Mouse (Mus musculus) ovary, postnatal 14 days (tissue): ENCODE results near the gene Myh2.

Experiments used
- DNase-seq: peaks from one replicate; pipeline ENCODE4 v3.0.0; 2022; ENCODE audit warnings: low spot score

The Myh2 gene

DNA sequence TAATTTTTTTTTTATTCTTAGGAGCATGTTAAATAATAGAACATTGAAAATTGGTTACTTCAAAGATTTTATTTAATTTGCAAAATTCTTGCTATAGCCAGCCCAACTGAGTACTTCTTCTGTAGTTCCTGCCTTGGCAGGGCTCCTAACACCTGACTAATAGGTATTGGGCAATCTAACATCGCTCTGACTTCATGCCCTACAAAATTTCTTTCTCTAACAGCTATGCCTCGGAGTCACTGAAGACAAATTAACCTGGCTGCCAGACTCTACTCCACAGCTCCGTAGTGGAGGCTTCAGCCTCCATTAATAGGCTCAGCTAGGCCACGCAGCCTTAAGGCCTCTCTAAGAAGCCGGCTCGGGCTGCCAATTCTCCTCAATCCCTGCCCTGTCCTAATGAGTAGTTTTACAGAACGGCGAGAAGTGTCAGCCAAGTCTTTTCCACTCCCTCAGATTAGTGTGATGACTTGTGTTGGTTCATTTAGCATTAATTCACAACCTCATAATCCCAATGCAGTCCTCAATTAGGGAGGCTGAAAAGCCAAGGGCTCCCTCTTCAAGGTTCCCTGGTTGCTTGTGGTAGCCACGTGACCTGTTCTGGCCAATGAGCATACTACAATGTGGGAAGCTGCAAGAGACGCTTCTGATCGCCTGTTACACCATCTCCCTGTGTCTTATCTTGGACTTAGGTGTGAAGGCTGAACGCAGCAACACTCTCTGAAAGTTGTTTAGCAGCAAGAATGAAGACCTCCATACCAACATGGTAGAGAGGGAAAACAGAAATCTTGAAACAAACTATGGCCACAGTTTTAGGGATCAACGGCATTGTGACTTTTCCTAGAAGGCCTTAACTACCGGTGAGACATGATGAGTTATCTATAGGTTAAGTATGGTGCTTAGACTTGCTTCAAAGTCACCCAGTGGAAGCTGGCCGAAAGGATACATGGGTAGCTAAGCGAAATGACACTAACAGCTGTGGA lies 18.9 kb upstream of the Myh2 start:
- no peak for DNase-seq

DNA sequence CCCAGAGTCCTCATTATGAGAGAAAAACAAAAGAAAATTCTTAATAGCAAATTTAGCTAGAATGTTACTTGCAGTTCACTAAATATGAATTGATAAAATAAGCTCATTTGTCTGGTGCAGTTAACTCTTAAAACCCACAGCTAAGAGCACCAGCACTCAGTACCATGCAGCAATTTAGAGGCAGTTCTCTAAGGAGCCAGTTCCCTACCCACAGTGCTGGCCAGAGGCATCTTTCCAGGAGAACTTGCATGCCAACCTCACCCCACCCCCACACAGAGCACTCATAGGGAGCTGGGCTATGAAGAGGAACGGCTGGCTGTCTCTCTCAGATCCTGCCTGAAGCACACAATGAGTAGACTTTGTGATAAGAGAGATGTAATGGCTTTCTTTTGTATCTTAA lies 17.7 kb upstream of the Myh2 start:
- DNase-seq, result peak; percentile 11

DNA sequence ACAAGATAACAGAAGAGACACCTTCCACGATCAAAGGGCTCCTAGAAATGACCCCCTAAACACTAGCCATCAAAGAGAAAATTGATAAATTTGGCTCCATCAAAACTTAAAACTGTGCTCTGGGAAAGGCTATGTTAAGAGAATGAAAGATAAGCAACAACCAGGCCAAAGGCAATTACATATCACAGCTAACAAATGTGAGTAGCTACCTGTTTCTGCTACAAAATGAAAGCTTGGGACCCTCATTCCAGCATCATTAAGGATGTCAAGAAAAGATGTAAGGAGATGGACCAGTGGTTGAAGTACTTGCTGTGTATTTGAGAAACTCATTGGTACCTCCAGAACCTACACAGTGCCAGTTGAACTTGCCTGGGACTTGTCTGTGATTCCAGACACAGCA lies 17.0 kb upstream of the Myh2 start:
- no peak for DNase-seq

DNA sequence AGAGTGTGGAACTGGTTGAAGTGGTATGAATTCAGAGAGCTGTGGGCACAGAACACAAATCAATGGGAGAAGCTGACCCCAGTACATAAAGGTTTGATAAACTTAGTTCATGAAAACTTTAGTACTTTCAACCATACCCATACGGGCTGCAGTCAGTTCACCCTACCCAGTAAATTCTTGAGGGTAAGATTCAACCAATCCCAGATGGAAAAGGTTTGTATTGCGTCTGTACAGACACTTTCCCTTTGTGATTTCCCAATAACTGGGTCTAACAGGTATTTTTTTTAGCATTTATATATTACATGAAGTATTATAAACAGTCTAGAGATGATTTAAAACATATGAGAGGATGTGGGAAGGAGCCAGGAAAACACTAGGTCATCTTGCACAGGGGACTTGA lies 15.2 kb upstream of the Myh2 start:
- DNase-seq, result no peak

DNA sequence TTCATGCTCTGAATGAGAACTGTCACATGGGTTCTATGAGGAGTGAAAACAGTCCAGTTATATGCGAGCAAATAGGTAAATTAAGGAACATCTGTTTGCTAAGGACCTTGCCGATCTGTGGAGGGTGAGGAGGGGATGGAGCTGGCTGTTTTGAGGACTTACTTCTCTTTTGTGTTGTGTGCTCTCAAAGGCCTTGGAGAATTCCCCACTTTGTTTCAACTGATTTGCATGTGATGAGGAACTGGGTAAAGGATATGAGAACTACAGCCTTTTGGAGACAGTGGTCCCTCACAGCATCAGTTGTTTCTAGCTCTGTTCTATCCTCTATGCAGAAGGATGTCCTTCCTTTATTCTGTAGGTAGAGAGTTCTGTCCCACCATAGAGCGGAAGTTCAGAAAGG lies 10.7 kb upstream of the Myh2 start:
- DNase-seq, result no peak

DNA sequence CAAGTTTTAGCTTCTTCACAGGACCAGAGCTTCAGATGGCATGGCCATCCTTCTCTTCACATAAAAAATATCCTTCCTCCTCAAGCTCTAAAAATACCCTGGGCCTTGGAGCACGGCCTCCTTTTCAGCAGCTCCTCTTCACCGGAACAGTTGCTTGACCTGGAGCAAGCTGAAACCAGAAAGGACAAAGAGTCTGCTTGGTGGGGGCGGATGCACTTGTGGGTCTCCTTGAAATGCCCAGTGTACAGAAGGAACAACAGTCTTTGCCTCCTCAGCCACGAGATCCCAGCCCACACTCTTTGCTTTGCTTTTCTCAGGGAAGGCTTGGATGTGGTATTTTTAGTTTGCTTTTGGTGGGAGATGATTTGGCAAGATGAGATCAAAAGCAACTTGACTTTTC lies 7.1 kb upstream of the Myh2 start:
- DNase-seq, result no peak

DNA sequence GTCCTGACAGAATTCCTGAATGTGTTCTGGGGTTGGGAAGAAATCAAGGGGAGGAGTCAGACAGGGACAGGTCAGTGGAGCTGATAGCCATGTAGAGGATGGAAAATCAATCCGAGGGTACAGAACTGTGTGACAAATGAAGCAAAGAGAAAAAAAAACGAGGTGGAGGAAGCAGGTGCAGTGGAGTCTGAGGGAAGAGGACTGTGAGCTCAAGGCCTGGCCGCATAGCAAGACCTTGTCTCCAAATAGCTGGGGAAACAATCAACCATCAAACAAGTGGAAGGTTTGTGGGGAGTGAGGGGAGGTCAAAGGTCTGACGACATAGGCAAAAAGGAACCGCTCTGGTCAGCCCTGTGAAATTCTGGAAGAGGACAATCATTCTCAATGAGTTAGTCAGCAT lies 6.0 kb upstream of the Myh2 start:
- DNase-seq, result no peak

DNA sequence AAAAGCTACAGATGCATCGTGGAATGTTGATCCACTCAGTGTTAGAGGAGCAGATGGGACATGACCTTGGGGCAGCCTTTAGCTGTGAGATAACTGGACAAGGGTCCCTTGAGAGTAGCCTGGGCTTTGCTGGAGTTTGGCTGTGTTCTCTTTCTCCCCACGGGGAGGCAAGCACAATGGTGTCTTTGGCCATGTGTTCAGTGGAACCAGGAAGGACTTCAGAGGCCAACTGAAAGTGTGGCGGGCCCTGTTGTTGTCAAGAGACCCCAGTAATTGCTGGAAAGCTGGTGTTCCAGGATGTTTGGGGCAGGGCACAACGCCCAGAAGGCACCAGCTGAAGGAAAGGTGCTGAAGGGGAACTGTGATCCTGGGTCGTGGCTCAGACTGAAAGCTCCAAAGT lies 1.5 kb upstream of the Myh2 start:
- DNase-seq, result no peak

DNA sequence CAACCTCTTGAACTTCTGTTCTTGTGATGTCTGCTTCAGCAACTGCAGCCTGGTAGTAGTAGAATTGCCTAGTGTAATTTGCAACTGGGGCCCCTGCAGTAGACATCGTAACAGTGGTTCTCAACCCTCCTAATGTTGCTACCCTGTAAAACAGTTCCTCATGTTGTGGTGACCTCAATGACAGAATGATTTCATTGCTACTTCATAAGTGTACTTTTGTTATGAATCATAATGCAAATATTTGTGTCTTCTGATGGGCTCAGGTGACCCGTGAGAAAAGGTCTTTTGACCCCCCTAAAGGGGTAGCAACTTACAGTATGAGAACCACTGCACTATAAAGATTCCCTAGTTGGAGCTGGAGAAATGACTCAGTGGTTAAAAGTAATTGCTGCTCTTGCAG lies 1.6 kb downstream of the Myh2 start:
- no peak for DNase-seq

DNA sequence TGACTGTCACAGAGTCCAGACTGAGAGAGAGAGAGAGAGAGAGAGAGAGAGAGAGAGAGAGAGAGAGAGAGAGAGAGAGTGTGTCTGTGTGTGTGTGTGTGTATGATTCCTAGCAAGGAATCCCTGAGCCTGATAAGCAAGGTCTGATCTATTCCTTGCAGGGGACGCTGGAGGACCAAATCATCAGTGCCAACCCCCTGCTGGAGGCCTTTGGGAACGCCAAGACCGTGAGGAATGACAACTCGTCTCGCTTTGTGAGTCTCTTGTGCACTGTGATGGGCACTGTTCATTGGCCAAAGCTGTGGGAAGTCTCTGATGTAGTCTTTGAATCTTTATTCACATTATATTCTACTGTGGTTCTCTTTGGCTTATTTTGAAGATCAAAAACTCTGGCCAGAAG lies 5.5 kb downstream of the Myh2 start:
- DNase-seq, result no peak

DNA sequence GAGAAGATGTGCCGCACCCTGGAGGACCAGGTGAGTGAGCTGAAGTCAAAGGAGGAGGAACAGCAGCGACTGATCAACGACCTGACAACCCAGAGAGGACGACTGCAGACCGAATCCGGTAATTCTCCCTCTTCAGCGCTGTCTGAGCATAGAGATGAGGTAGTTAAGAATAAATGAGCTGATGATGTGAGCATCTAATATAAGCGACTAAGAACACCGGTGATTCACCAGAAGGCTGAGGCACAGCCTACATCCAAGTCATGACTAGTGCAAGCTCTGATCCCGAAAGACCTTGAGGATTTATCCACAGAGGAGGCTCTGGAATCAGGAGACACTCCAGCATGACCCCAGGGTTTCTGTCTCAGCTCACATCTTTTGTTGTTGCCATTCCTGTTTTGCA lies 19.5 kb downstream of the Myh2 start:
- DNase-seq, result no peak

DNA sequence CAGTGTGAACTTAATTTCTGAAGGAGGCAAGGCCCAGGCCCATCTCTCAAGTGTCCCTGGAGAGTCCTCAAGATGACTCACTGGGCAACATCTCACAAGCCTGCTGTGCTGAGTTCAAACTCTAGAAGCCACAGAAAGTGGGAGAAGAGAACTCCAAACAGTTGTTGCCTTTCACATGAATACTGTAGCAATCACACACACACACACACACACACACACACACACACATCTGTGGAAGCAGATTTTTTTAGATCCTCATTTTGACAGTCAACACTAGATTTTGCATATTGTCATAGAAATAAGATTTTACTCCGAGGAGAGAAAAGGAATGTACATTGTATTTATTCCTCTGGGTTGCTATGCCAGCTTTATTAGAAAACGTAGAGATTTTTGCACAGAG lies 20.0 kb downstream of the Myh2 start:
- DNase-seq, result no peak

DNA sequence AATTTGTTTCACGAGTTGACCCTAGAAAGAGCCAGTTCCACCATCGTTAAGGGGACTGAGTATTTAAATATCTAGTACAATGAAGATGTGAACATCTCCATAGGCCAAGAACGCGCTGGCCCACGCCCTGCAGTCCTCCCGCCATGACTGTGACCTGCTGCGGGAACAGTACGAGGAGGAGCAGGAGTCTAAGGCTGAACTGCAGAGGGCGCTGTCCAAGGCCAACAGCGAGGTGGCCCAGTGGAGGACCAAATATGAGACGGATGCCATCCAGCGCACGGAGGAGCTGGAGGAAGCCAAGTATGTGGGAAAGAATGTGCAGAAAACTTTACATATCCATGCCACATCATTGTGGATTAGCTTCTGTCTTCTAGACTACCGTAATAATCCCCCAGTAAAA lies 20.7 kb downstream of the Myh2 start:
- DNase-seq, result no peak

DNA sequence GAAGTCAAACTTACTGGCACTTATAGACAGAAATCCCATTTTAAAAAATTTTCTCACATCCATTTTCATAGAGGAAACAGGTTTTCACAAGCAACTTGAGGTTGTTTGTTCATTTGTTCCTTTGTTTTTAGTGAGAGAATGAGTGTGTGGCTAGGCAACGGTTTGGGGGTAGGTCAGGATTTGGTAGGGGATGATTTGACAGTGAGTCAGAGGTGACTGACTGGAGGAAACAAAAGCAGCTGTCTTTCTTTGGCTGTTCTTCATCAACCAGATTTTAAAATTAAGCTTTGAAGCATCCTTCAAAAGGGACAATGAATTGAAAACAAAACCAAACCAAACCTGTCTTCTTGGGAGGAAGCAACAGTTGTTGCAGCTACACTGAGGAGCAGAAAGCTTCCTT lies 28.5 kb downstream of the Myh2 start:
- DNase-seq, result no peak

DNA sequence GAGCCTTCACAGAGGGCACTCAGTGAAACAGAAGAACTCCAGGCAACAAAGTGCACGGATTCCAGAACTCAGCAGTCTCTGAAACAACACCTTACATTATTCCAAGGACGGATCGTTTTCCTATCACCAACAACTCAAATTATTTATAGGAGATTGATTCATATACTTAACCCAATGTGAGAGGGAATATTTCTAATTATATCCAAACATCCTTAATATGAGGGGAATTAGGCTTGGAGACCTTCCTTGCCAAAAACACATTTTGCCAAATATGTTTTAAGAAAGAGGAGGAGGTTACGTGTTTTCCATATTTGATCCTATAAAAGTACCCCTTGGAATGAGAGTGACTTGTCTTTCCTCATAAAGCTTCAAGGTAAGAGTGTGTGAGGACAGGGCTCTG lies 28.9 kb downstream of the Myh2 start, which contains the start of gene Myh1:
Myh1 (plus strand) TSS at position 301 of the 400 bp plus-strand sequence.
- no peak for DNase-seq

DNA sequence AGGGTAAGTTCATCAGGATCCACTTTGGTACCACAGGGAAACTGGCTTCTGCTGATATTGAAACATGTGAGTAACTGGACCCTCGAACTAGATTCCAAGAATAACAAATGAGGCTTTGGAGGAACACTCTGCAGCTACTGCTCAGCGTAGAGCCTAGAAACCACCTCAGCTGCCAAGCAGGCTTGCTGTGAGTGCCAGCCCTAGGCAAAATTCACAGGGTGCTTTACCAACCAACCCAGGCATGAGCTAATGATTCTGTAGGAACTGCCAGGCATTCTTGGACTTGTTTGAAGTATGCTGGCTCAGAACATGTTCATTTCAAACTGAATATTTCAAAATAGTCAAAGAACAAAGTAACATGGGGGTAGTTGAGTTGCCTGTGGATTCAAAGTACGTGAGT lies 33.9 kb downstream of the Myh2 start:
- DNase-seq, result no peak

DNA sequence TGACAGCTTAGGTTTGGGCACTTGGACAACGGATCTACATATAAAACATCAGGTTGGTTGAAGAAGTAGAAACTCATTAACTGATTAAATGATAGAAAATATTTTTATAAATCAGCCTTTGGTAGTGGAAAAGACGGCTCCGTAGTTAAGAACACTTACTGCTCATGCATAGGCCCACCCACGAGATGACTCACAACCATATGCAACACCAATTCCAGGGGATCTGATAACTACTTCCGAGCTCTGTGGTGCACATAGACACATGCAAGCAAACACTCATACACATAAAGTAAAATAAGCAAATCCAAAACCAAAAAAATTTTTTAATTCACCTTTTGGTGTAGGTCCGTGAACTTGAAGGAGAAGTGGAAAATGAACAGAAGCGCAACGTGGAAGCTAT lies 51.0 kb downstream of the Myh2 start:
- no peak for DNase-seq

DNA sequence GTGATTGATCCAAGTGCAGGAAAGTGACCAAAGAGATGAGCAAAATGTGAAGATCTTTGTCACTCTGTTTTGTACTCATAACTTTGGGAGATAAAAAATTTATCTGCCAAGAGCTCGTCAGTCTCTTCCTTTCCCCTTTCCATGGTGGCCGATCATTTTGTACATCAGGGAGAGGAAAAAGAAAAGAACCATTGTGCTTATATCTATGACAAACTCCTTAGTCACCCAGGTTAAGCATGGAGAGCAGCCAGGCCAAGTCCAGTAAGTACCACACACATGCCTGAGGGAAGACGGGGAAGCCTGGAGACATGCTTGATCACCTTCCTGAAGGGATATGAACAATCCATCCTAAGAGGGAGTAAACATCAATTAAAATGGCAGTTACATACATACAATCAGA lies 53.6 kb downstream of the Myh2 start:
- DNase-seq, result no peak

DNA sequence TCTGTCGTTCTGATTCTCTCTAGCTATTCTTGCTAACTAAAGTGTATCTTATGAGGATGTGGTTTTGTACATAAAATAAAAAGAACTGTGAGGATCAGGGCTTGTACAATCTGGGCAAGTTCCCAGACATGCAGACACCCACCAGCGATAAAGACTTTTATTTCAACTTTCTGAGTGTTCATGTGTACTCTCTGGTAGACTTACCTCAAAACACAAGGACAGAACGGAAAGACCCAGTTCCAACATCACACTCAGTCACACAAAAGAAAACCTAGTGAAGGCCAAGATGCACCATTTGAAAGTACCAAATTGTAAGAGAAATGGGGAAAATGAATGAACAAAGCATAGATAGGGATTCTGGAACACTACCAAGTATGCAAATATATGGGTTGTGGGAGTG lies 57.9 kb downstream of the Myh2 start:
- no peak for DNase-seq

DNA sequence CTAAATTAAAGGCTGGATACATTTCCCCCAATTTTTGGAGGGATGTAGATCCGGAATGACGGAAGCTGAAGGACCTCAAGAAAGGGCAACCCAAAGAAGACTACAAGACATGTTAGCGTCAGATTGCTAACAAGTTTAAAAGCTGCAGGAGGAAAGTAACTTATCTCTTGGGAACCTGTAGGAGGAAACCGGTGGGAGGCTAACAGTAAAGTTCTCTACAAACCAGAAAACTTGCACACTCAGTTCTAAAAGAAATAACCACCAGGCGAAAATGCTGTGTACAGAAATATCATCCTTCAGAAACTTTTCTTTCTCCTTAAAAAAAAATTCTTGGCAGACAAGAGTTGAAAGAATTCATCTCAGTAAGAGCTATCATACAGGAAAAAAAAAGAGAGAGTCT lies 58.3 kb downstream of the Myh2 start:
- DNase-seq, result no peak

DNA sequence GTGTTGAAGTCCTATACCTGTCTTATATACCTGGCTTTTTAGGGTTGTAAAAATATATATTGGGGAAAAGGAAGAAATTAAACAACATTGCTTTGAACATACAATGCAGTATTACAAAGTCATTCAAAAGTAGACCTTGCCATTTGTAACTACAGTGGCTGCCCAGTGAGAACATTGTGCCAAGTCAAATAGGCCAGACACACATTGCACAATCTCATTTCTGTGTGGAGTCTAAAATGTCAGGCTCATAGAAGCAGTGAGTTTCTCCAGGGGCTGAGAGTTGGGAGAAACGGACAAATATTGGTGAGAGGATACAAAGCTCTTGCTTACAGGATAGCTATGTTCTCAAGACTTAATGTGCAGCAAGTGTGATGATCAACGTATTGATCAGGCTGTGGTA lies 59.1 kb downstream of the Myh2 start:
- DNase-seq, result peak; percentile 3

DNA sequence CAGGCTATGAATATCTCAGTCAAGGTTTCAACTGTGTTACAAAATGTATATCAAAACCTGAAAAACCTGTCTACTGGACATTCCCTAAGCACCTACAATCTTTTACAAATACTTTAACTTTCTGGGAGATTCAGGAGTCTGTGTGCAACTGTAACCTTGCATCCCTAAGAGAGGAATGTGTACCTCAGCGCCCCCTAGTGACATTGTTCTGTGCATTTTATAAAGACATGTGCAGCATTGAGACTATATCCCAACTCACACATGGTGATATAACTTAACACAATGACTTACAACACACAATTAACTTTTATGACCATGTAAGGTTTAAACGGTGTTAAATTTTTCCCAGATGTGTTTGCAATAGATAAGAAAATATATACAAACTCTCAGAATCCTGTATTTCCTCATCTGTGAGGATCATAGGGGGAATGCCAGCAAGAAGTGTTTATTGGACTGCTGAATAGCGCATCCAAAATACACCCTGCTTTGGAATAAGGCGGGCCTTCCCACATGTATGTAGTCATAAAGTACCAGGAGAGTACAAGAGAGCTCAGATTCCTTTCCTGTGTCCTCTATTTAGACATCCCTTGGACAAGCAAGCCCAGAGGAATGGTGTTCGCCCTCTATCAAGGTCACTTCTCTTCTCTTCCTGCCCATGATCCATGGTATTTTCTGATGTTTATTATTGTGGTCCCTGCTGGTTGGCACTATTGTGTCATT lies 65.0 kb downstream of the Myh2 start:
- DNase-seq, result peak; percentile 49

DNA sequence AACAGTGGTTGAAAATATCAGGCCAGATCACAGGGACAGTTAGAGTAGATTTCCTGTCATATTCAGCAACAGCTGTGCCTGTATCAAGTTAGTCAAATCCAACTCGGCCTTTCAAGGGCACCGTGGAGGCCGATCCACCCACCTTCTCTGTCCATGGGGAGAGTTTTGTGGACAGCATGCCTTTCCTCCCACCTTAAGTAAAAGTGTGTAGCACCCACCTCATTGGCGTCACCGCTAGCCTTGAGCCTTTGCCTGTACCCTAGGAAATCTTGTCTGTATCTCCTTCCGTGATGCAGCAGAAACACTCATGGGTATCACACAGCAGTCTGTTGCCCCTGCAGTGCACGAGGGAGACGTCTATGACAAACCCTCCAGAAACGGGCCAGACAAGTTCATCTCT lies 66.0 kb downstream of the Myh2 start:
- DNase-seq, result no peak
